Mouse (Mus musculus) brain, adult 2 months (tissue): ENCODE results near the gene Inpp1.
A peak's percentile ranks its signal among the peaks of the same experiment; 100 is the strongest.

Experiments
- DNase-seq: peaks from one replicate; pipeline ENCODE4 v3.0.0; 2011; ENCODE audit warnings: low read depth, low spot score

Gene Inpp1

DNA sequence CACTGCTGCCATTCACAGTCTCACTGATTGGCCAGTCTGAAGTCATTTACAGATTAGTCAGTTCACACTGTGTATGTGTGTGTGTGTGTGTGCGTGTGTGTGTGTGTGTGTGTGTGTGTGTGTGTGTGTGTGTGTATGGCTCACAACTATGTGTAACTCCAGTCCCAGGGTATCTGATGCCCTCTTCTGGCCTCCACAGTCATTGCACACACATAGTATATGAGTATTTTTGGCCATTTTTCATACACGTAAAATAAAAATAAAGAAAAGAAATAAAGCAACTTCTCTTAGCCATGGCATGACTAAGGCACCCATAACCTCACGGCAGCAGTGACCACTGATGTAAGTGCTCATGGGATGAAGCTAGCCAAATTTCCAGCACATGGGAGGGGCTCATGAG is 23.8 kb downstream of the Inpp1 start:
- DNase-seq, result peak; percentile 29

DNA sequence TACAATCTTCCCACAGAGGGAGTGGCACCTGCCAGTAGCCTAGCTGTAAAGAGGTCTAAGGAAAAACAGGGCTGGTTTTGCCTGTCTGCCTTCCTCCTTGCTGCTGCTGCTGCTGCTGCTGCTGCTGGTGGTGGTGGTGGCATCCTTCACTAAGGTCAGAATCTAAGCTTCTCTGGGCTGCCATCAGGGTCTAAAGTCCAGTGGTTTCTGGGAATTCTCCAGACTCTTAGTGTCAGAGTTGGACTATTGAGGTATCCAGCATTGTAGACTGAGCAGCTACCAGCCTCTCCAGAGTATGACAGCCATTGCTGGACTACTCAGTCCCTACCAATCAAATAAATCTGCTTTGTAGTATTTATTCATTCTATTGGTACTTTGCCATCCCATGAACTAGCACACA is 24.8 kb downstream of the Inpp1 start:
- DNase-seq, result no peak

DNA sequence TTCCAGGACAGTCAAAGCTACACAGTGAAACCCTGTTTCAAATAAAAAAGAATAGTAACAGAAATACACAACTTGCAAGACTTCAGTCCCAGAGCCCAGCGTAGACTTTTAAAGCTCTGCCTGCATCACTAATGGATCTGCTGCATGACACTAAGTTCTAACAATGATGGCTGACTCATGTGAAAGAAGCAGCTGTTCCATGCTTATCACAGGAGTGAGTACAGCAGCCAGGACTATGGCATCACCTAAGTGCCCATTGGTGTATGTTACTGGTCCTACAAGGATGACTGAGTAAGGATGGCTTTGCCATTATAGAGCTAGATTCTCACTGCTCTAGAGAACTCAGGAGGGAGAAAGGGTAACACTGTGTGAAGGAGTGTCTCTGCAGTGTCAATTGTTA is 30.2 kb downstream of the Inpp1 start:
- DNase-seq, result no peak

GRCm38 (mm10) chr1:52765176-52766111 is 52.0 kb downstream of the Inpp1 start:
- no peak for DNase-seq

DNA sequence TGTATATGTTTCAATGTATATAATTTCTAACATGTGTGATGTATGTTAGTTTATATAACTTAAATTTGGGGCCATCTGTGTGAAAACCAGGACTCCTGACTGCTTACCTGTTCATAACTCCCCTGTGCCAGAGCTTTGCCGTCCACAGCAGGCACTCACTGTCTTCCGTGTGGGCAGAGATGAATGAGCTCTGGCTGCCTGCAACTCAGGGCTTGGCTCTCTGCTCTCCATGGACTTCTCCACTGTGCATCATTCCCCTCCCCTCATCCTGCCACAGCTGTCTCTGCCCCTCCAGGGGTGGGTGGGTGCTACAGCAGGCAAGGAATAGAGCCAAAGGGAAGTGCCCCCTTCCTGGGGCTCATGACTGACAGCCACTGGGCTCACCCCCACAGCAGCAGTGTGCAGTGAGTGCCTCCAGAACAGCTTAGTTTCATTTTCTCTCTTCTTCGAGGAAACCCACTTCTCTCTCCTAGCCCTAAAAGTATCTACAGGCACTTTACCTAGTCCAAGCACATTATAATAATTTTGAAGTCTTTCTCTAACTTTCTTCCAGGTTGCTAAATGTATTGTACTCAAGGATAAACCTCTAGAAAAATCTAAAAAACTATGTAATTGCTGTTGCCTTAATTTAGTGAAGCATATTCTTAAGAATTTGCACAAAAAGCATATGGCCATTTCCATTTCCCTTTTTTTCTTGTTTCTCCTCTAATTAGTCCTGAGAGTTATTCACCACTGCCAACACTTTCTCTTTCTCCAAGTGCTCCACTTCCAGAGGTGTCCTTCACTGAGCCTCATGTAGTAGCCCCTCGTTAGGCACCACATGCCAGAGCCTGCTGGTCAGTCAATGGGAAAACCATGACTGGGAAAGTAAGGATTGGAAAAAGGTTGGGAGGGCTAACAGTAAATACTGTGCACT is 53.3 kb downstream of the Inpp1 start:
- peak; percentile 29 for DNase-seq

GRCm38 (mm10) chr1:52758174-52758573 is 59.3 kb downstream of the Inpp1 start:
- DNase-seq, result peak; percentile 21

DNA sequence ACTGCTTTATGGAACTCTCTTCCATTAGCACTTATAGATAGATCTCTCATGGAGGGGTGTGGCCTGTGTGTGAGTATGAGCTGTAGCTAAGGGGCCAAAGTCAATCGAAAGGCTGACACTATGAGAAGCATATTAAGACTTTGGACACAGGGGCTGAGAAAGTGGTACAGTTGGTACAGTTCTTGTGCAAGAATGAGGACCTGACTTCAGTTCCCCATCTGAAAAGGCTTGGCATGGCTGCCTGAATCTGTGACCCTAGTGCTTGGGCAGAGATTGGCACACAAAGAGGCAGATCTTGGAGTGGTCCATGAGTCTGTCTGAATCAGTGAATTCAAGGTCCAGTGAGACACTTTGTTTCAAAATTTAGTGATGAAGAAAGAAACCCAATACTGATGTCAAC is 63.2 kb downstream of the Inpp1 start:
- DNase-seq, result no peak

DNA sequence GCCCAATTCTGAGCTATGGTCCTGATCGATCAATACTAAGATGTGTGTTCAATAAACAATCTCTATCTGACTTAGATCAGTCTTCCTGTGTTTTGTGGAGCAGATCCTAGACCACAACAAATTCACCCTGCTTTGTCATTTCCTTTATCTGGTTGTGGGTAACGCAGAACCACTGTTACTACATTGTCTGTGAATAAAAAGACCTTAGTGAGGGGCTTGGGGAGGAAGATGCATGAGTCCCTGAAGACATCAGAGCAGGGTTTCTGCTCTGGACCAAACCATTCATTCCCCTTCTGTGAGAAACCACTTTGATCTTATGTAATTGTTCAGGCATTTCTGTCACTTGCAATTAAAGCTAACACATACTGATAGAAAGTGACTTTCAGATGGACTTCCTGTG is 63.7 kb downstream of the Inpp1 start:
- no peak for DNase-seq

- DNase-seq, result peak; percentile 79
These were observed 64.8 kb downstream of the Inpp1 start for GRCm38 (mm10) chr1:52752706-52753105.

DNA sequence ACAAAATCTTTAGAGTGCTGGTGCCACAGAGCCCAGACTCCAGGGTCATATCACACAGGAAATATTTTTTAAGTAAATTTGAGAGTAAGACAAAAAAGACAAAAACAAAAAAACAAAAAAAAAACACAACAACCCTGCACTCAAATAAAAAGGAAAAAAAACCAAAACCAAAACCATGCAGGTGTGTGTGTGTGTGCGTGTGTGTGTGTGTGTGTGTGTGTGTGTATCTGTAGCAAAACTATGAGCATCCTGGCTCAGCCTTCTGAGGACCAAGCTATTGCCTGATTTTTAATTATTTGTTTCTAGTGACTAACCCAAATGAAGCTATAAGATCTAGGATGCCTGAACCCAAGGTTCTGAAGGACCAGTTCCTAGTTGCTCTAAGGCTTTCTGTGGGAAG is 65.9 kb downstream of the Inpp1 start:
- no peak for DNase-seq

- no peak for DNase-seq
These were observed 67.5 kb downstream of the Inpp1 start for GRCm38 (mm10) chr1:52749978-52750377.

GRCm38 (mm10) chr1:52748260-52748659 is 69.2 kb downstream of the Inpp1 start:
- peak; percentile 80 for DNase-seq

DNA sequence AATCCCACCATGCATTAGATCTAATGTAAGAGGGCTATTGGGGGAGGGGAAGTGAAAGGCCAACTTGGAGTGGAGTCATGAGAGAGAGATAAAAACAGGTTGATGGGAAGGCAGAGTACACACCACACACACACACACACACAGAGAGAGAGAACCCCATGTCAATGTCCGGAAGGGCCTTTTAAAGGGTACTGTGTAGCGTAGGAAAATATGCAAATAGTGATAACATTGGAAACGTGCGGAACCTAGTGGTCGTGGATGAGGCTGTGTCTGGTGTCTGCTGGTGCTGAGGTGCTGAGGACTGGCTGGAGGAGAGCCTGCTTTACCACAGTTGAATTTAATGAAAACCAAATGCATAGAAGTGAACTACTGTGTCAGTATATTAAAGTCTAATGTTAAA is 74.9 kb downstream of the Inpp1 start:
- no peak for DNase-seq
